Mouse (Mus musculus) ovary, postnatal 36 days (tissue): ENCODE results near the gene Vav1.
A peak's percentile ranks its signal among the peaks of the same experiment; 100 is the strongest.
"Not testable (repeated sequence)": the region's sequence is repeated elsewhere in the genome, so short reads cannot be mapped to it uniquely, and the experiment has no call there.

ENCODE experiments used
- DNase-seq: peaks from one replicate; pipeline ENCODE4 v3.0.0; 2022; ENCODE audit warnings: low spot score, mixed read lengths

Gene Vav1

GRCm38 (mm10) chr17:57280411-57280810, 1.5 kb downstream of the Vav1 start:
- DNase-seq = no peak

GRCm38 (mm10) chr17:57283906-57284305, 5.0 kb downstream of the Vav1 start:
- no peak for DNase-seq

- DNase-seq = no peak
These were observed 6.2 kb downstream of the Vav1 start for GRCm38 (mm10) chr17:57285077-57285476.

- no peak for DNase-seq
These were observed 7.9 kb downstream of the Vav1 start for GRCm38 (mm10) chr17:57286718-57287355.

GRCm38 (mm10) chr17:57289252-57289651, 10.4 kb downstream of the Vav1 start:
- DNase-seq = no peak

GRCm38 (mm10) chr17:57290001-57290670, 11.2 kb downstream of the Vav1 start:
- DNase-seq = no peak

- no peak for DNase-seq
These were observed 11.8 kb downstream of the Vav1 start for GRCm38 (mm10) chr17:57290671-57291055.

- no peak for DNase-seq
These were observed 13.4 kb downstream of the Vav1 start for GRCm38 (mm10) chr17:57292302-57292701.

- DNase-seq = no peak
These were observed 14.1 kb downstream of the Vav1 start for GRCm38 (mm10) chr17:57292968-57293367.

GRCm38 (mm10) chr17:57295935-57296334, 17.0 kb downstream of the Vav1 start:
- no peak for DNase-seq

- DNase-seq = no peak
These were observed 18.1 kb downstream of the Vav1 start for GRCm38 (mm10) chr17:57297040-57297439.

- no peak for DNase-seq
These were observed 26.7 kb downstream of the Vav1 start for GRCm38 (mm10) chr17:57305593-57305992.

GRCm38 (mm10) chr17:57307074-57307473, 28.2 kb downstream of the Vav1 start:
- no peak for DNase-seq

GRCm38 (mm10) chr17:57311801-57312200, 32.9 kb downstream of the Vav1 start:
- no peak for DNase-seq

- peak; percentile 52 for DNase-seq
These were observed 48.7 kb downstream of the Vav1 start for GRCm38 (mm10) chr17:57327615-57328014.

GRCm38 (mm10) chr17:57328944-57329343, 50.0 kb downstream of the Vav1 start:
- no peak for DNase-seq

GRCm38 (mm10) chr17:57330993-57331392, 52.1 kb downstream of the Vav1 start:
- no peak for DNase-seq

- DNase-seq = no peak
These were observed 53.3 kb downstream of the Vav1 start for GRCm38 (mm10) chr17:57332241-57332640.

GRCm38 (mm10) chr17:57334001-57334760, 55.3 kb downstream of the Vav1 start:
- DNase-seq = no peak

GRCm38 (mm10) chr17:57334761-57335150, 55.9 kb downstream of the Vav1 start:
- DNase-seq = peak; percentile 83

GRCm38 (mm10) chr17:57335194-57335593, 56.3 kb downstream of the Vav1 start:
- DNase-seq = not testable (repeated sequence)

GRCm38 (mm10) chr17:57335673-57336303, 56.9 kb downstream of the Vav1 start:
- DNase-seq = peak; percentile 81

GRCm38 (mm10) chr17:57337996-57338395, 59.1 kb downstream of the Vav1 start:
- no peak for DNase-seq
